Mouse (Mus musculus): ENCODE measurements at regions not wholly inside any gene's neighbourhood (a gene's known extent, or its start where the extent isn't known, plus 50 kb on each side); places are given as distances from the start of the nearest gene placed in this dataset.

DNA sequence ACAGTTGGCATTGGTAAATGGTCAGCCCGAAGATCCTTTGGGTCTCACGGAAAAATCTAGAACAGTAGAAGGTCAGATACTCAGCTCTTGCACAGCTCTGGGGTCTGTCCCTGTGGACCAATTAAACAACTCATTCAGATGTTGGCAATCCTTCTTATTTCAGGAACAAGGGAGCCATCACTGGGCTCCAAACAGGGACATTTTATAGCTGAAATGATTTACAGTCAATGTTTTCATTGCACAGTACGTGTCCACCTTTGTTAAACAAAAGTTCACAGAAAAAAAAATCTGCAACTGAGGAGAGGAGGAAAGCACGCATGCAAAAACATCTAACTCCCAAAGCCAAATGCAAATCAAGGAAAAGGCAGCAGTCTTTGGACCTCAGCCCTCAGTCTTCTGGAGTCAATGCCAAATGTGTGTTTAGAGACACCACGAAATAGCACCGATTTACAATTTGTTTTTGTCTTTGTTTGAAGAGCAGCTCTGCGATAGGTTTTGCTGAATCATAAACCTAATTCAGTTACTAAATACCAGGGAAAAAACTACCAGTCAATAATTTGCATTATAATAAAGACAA, 127.1 kb downstream of the Kctd12 start:
- no peak overlapping the region for H3K9ac ChIP-seq (replicated peaks)
- TF ChIP-seq EP300 (IDR thresholded peaks at IDR 0.05; ENCODE audit: low read depth): no peak
- 70% methylated on average over 7 of the region's 7 CpGs for WGBS (ENCODE audit: insufficient replicate concordance)

DNA sequence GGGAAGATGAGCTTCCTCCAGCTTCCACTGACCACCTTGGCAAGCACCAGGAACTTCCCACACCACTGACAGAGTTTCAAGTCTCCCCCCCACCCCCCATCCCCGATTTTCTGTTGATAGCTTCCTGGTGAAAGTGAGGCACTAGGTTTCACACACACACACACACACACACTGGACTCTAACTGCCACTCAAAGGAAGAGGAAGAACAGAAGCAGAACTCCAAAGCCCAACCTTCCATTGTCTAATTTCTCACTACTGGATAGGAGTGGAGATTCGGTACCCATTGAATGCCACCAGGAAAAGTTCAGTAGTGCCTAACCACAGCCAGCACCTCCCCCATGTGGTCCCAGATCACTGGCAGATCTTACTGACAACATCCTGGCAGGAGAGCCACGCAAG, 138.7 kb downstream of the Kctd12 start:
- H3K27ac ChIP-seq: no peak overlapping the region
- no peak overlapping the region for H3K4me2 ChIP-seq (ENCODE audit: low read depth)
- H3K9me3 ChIP-seq (ENCODE audit: control insufficient read depth, low read length): no peaks in the 10 kb centered on the region
- no peak overlapping the region for H3K4me3 ChIP-seq (ENCODE audit: insufficient read depth in 1 of 2, low read depth in 2 of 2, low read length in 2 of 2)
- no peak for TF ChIP-seq EP300 (IDR thresholded peaks at IDR 0.05; ENCODE audit: low read depth)
- TF ChIP-seq CTCF (IDR thresholded peaks at IDR 0.05; ENCODE audit: low read depth): no peak
- 27% methylated on average over 3 of the region's 3 CpGs for WGBS (ENCODE audit: insufficient replicate concordance)
- no peaks in the 10 kb centered on the region for H3K27me3 ChIP-seq (ENCODE audit: control insufficient read depth, insufficient read depth, low read length)
- ATAC-seq (ENCODE audit: insufficient read depth) (no peak), DNase-seq (ENCODE audit: low read depth in 3 of 3, low spot score in 3 of 3) (no peak)
- H3K36me3 ChIP-seq (replicated peaks; ENCODE audit: control insufficient read depth, insufficient read depth, low read depth): no peaks in the 10 kb centered on the region
- H3K4me1 ChIP-seq (replicated peaks; ENCODE audit: control insufficient read depth in 2 of 2, insufficient read depth in 2 of 2, low read length in 1 of 2): no peaks in the 10 kb centered on the region
- no peak overlapping the region for H3K9ac ChIP-seq (replicated peaks)

More for the DNA sequence above, 127.1 kb downstream of the Kctd12 start:
- Histone ChIP-seq H3K36me3 (replicated peaks; ENCODE audit: control insufficient read depth, insufficient read depth, low read depth) (no peaks in the 10 kb centered on the region), H3K4me1 (replicated peaks; ENCODE audit: control insufficient read depth in 2 of 2, insufficient read depth in 2 of 2, low read length in 1 of 2) (no peaks in the 10 kb centered on the region), H3K4me2 (ENCODE audit: low read depth) (no peak overlapping the region), H3K27me3 (ENCODE audit: control insufficient read depth, insufficient read depth, low read length) (no peaks in the 10 kb centered on the region), H3K9me3 (ENCODE audit: control insufficient read depth, low read length) (no peaks in the 10 kb centered on the region), H3K4me3 (ENCODE audit: insufficient read depth in 1 of 2, low read depth in 2 of 2, low read length in 2 of 2) (no peak overlapping the region), H3K27ac (no peak overlapping the region)
- ATAC-seq (ENCODE audit: insufficient read depth) (no peak), DNase-seq (ENCODE audit: low read depth in 3 of 3, low spot score in 3 of 3) (no peak)

DNA sequence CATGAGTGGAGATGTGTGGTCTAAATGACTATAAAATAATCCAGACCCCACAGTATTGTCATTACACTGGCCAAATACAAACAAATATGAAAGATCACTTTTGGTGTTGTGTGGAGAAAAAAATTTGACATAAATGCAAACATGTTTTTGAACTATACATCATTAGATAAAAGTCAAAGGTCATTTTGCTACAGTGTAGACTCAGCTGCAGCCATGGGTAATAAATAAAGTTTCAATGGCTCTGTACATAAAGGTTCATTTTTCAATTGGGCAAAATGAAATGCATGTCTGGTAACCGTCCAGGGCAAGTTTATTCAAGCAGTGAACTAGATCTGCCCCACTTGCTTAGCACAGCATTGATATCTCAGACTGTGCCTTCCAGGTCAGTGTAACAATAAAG, 144.8 kb downstream of the Kctd12 start:
- H3K9me3 ChIP-seq (ENCODE audit: control insufficient read depth, low read length): no peaks in the 10 kb centered on the region
- no peaks in the 10 kb centered on the region for H3K36me3 ChIP-seq (replicated peaks; ENCODE audit: control insufficient read depth, insufficient read depth, low read depth)

GRCm38 (mm10) chr14:102835118-102835769, 147.2 kb downstream of the Kctd12 start:
- H3K4me2 ChIP-seq (ENCODE audit: low read depth): no peak overlapping the region

More for the DNA sequence above, 144.8 kb downstream of the Kctd12 start:
- WGBS (ENCODE audit: insufficient replicate concordance): 65% methylated on average over 1 of the region's 1 CpGs
- Histone ChIP-seq H3K27ac (no peak overlapping the region), H3K27me3 (ENCODE audit: control insufficient read depth, insufficient read depth, low read length) (no peaks in the 10 kb centered on the region), H3K4me1 (replicated peaks; ENCODE audit: control insufficient read depth in 2 of 2, insufficient read depth in 2 of 2, low read length in 1 of 2) (no peaks in the 10 kb centered on the region), H3K9ac (replicated peaks) (no peak overlapping the region), H3K4me3 (ENCODE audit: insufficient read depth in 1 of 2, low read depth in 2 of 2, low read length in 2 of 2) (no peak overlapping the region), H3K4me2 (ENCODE audit: low read depth) (no peak overlapping the region)
- TF ChIP-seq CTCF (IDR thresholded peaks at IDR 0.05; ENCODE audit: low read depth): no peak
- no peak for TF ChIP-seq EP300 (IDR thresholded peaks at IDR 0.05; ENCODE audit: low read depth)
- ATAC-seq (ENCODE audit: insufficient read depth) (no peak), DNase-seq (ENCODE audit: low read depth in 3 of 3, low spot score in 3 of 3) (no peak)

GRCm38 (mm10) chr14:102828442-102828841, 154.0 kb downstream of the Kctd12 start:
- H3K9me3 ChIP-seq (ENCODE audit: control insufficient read depth, low read length): no peaks in the 10 kb centered on the region
- 46% methylated on average over 3 of the region's 3 CpGs for WGBS (ENCODE audit: insufficient replicate concordance)
- DNase-seq (ENCODE audit: low read depth in 3 of 3, low spot score in 3 of 3) (no peak), ATAC-seq (ENCODE audit: insufficient read depth) (no peak)
- H3K27ac ChIP-seq: no peak overlapping the region
- no peak overlapping the region for H3K4me3 ChIP-seq (ENCODE audit: insufficient read depth in 1 of 2, low read depth in 2 of 2, low read length in 2 of 2)
- H3K4me1 ChIP-seq (replicated peaks; ENCODE audit: control insufficient read depth in 2 of 2, insufficient read depth in 2 of 2, low read length in 1 of 2): no peaks in the 10 kb centered on the region; a peak in 1 of 4 replicates
- H3K36me3 ChIP-seq (replicated peaks; ENCODE audit: control insufficient read depth, insufficient read depth, low read depth): no peaks in the 10 kb centered on the region
- H3K9ac ChIP-seq (replicated peaks): no peak overlapping the region
- TF ChIP-seq CTCF (IDR thresholded peaks at IDR 0.05; ENCODE audit: low read depth): no peak
- TF ChIP-seq EP300 (IDR thresholded peaks at IDR 0.05; ENCODE audit: low read depth): no peak
- H3K4me2 ChIP-seq (ENCODE audit: low read depth): no peak overlapping the region
- no peaks in the 10 kb centered on the region for H3K27me3 ChIP-seq (ENCODE audit: control insufficient read depth, insufficient read depth, low read length)

More at GRCm38 (mm10) chr14:102835118-102835769, 147.2 kb downstream of the Kctd12 start:
- Histone ChIP-seq H3K9ac (replicated peaks) (no peak overlapping the region), H3K27ac (no peak overlapping the region), H3K4me3 (ENCODE audit: insufficient read depth in 1 of 2, low read depth in 2 of 2, low read length in 2 of 2) (no peak overlapping the region), H3K27me3 (ENCODE audit: control insufficient read depth, insufficient read depth, low read length) (no peaks in the 10 kb centered on the region), H3K36me3 (replicated peaks; ENCODE audit: control insufficient read depth, insufficient read depth, low read depth) (no peaks in the 10 kb centered on the region), H3K9me3 (ENCODE audit: control insufficient read depth, low read length) (no peaks in the 10 kb centered on the region), H3K4me1 (replicated peaks; ENCODE audit: control insufficient read depth in 2 of 2, insufficient read depth in 2 of 2, low read length in 1 of 2) (no peaks in the 10 kb centered on the region; a peak in 1 of 4 replicates)
- no peak for TF ChIP-seq CTCF (IDR thresholded peaks at IDR 0.05; ENCODE audit: low read depth)
- no peak for TF ChIP-seq EP300 (IDR thresholded peaks at IDR 0.05; ENCODE audit: low read depth)
- no peak for ATAC-seq (ENCODE audit: insufficient read depth)
- DNase-seq (ENCODE audit: low read depth in 3 of 3, low spot score in 3 of 3): no peak
- WGBS (ENCODE audit: insufficient replicate concordance): 24% methylated on average over 11 of the region's 11 CpGs
